Mouse (Mus musculus): ENCODE data around the gene Ttc28.

GRCm38 (mm10) chr5:110906708-110907107, 27.1 kb downstream of the Ttc28 start:
- no peak for TF ChIP-seq POLR2A (IDR thresholded peaks at IDR 0.05; ENCODE audit: borderline replicate concordance, control insufficient read depth, low read depth, low read length)
- TF ChIP-seq CTCF (IDR thresholded peaks at IDR 0.05; ENCODE audit: control insufficient read depth, insufficient read depth, low read length): no peak
